Mouse (Mus musculus): ENCODE measurements around the gene Lrit2.

Gene Lrit2

DNA sequence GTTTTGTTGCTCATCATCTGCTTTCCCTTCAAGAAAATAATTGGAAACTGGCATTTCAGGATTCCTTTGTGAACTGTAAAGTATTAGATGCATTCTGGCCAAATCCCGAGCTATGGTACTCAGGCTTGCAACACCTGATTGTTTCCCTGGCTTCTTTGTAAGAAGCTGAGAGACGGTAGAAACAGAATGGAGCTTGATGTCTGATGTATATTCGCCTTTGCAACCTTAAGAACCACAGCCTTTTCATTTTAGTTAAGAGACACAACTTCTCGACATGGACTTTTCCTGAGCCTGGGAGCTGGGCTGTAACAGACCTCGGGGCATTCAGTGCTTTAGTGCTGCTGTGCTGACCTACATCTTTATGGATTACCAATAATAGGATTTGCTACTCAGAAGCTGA lies at the start of gene Lrit2:
TSS of gene Lrit2 (plus strand) at position 301 of the 400 bp plus-strand sequence.
- DNase-seq (ENCODE audit: low read depth, low spot score), result no peak

DNA sequence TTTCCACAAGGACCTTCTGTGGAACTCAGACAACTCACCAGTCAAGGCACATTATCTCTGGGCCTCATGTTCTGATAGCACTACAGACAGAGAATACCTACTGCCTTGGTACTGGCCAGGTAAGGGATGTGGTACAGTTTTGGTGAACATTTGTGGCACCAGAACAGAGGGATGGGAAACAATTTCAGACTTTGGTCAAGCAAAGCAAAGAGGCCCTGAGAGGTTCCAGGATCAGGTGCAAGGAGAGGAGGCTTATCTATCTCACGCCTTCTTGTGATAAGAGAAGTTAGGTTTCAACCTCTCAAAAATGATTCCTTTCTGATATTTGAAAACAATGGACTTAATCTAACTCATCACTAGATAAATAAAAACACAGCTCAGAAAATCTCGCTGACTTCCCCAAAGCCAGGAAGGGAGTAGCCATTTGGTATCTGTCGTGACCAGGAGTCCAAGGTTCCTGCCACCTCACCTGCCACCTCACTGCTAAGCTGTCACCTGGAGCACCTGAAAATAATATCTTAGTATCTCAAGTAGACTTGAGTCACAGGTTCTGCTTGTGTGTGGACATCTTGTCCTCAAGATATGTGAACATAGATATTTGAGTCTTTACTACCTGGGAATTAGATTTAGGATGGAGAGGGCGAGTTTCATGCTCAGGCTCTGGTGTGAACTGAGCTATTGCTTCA lies 40.3 kb upstream of the Lrit2 start:
- DNase-seq (ENCODE audit: low read depth, low spot score), result no peak

DNA sequence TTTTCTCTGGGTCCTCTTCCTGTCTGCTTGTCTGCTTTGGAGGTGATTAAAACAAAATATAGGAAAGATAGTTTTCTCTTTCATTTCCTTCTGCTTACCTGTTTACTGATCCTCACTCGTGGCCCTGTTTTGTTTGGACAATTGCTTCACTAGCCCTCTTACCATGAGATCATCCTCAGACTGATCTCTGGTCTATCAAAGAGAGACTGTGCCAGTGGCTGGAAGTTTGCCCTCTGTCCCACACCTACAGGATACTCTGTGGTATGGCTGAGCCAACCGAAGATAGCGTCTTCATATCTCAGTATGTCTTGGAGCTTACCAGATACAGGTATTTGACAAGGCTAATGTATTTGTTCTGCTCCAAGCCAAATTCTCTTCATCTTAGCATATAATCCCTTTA lies 39.8 kb upstream of the Lrit2 start:
- DNase-seq (ENCODE audit: low read depth, low spot score), result no peak

DNA sequence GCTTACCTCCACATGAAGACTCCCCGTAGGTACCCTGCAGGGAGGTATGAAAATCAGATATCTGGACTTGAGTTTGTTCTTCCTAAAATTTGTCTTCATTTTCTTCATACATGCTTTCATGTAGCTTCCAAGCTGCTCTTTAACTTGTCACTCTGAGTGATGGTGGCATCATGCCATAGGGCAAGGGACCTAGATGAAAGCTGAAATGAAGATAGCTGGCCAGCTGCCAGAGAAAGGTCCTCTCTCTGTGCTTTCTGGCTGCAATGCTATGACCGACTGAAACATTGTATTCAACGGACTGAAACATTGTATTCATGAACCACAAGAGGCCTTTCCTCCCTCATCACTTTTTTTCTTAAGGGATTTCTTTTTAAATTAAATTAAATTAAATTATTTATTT lies 39.2 kb upstream of the Lrit2 start:
- no peak for DNase-seq (ENCODE audit: low read depth, low spot score)

DNA sequence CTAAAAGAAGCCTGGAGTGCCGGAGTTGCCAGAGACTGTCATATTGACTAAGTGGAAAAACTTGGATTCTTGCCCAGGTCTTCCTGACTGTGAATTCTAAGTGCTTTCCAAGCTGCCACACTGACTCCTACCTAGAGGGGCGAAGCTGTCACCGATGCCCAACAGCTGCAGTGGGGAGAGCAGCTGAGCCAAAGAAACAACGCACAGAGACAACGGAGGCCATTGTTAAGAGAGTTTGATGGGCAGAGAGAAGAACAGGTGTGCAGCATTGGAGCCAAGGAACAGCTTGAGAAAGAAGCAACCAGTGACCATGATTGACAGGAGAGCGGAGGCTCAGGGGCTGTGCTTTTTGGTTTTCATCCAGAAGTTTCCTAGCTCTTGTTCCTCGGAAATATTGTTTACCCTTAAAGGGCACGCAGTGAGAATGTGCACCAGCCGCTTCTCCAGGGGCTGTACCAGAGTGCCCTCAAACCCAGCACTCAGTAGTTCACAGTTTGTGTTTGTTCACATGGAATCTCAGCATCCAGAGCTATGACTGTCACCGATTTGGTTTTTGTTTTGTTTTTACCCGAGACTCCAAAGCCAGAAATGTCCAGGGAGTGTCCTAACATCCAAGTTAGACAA lies 35.1 kb upstream of the Lrit2 start:
- no peak for DNase-seq (ENCODE audit: low read depth, low spot score)

DNA sequence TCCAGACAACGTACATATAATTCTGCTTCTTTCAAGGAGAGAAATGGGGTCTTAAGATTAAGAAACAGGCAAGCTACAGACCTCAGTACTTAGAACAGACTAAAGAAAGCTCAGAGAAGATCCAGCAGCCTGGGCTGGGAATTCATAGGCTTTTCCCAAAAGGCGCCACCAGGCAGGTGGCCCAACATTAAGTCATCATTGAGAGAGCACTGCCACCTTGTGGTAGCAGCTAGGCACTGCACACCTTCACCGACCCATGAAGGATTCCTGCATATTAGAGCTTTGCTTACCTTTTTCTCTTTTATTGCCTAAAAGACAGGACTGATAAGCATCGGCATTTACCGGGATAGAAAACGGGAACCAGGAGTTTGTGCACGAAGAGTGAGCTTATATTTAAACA lies 34.5 kb upstream of the Lrit2 start:
- DNase-seq (ENCODE audit: low read depth, low spot score), result peak; percentile 70

DNA sequence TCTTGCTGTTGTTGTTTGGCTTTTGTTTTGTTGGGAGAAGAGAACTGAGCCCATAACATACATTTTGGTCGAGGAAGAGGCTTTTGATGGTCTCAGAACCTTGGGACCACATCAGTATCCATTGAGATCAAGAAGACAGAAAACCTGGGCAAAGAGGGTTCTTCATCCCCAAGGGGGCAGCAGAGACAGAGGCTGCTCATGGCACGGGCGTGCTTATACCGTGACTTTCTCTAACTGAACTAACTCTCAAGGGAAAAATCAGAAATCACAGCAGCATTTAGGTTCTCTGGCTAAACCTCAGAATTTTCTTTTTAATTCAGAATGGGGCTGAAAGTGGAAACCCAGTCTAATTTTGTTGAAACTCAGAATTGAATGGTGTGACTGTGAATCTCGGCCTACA lies 33.3 kb upstream of the Lrit2 start:
- DNase-seq (ENCODE audit: low read depth, low spot score), result no peak

DNA sequence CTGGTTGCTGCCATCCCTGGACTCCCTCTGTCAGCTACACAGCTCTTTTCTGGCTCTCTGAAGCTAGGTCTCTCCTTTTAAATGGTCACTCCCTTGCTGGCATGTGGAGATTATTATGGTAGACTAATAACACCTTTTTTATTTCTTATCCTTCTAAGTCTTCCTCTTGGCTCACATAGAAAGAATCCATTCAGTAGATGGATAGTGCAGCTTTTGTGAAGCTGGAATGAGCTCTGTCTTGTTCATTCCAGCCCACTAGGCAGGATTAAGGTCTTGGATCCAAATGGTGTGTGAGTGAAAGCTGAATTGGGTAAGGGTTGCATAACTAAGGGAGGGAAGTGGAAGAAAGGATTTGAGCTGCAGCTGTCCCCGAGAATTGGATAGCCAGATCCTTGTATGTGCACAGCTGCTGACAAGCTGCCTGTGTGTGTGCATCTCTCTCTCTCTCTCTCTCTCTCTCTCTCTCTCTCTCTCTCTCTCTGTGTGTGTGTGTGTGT lies 18.8 kb upstream of the Lrit2 start, which contains the start of gene Rgr:
TSS of gene Rgr (minus strand) at position 51 of the 497 bp plus-strand sequence.
- DNase-seq (ENCODE audit: low read depth, low spot score), result no peak

DNA sequence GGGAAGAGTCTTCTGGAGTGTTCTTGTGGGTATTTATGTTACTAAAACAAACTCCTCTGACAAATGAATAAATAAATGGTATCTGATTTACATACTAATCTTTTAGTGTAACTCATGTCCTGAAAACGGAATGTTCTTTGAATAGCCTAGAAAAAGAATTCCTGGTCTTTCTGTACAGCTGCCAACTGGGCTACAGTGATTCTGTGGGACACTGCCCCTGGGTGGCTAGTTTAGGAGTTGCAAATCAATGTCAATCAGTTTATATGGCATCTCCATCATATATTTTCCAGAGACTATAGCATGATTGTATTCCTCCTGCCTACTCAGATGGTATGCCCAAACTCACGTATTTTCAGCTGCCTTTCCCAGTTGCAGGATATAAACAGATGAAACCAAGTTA lies 2.9 kb upstream of the Lrit2 start:
- no peak for DNase-seq (ENCODE audit: low read depth, low spot score)

DNA sequence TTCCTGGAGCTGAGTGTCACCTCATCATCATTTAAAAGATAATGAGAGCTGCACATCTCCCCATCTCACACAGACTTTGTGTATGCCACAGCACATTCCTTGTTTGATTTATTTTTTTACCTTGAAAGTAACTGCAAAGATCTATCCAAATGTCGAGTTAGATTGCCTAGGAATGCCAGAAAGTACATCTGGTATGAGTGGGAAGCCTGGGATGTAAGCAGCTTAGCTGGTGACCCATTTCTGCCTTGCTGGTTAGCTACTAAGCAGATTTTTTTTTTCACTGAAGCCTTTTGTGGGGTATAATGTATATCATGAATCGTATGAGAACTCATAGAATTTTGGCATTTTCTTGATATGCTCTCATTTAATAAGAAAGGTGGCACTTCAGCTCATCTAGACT lies 1.1 kb upstream of the Lrit2 start:
- DNase-seq (ENCODE audit: low read depth, low spot score), result no peak

DNA sequence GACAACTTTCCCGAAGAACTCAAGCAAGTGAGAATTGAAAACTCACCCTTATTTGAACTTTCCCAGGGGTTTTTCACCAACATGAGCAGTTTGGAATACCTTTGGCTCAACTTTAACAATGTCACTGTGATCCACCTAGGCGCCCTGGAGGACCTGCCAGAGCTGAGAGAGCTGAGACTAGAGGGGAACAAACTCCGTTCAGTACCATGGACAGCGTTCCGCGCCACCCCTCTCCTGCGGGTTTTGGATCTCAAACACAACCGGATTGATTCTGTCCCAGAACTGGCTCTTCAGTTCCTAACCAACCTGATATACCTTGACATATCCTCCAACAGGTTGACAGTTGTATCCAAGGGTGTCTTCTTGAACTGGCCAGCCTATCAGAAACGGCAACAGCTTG lies 787 bp downstream of the Lrit2 start:
- DNase-seq (ENCODE audit: low read depth, low spot score), result peak; percentile 80

DNA sequence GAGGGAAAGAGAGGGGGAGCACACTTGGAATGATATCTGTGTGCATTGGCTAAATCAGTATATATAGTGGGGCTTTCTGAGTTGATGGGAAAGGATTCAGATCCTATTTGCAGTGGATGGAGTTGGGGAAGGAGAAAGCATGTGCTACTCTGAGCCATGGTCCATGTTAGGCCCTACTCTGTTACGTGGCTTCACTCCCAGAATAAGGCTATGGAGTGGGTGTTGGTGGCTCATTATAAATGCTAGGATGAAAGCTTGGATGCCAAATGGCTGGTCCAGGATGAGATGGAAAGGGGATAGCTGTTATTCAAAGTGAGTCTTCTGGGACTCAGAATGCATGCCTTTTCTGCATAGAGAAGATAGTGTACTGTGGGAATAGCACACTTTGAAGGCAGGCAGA lies 13.0 kb downstream of the Lrit2 start:
- DNase-seq (ENCODE audit: low read depth, low spot score), result no peak

DNA sequence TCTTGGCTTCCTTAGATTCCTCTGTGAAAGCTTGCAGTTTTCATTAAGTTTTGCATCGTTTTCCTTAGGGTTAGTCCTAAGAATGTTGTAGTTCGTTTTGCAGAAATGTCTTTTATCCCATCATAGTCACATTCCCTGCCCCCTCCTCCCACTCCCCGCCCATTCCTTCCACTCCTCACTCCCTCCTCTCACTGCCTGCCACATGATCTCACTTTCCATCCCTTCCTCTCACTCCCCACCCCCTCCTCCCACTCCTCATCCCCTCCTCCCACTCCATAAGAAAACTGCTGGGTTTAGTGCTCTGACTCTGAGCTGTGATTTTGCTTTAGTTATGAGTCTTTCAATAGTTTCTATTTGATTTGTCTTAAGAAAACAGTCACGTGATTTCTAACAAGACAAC lies 16.0 kb downstream of the Lrit2 start:
- DNase-seq (ENCODE audit: low read depth, low spot score), result no peak

DNA sequence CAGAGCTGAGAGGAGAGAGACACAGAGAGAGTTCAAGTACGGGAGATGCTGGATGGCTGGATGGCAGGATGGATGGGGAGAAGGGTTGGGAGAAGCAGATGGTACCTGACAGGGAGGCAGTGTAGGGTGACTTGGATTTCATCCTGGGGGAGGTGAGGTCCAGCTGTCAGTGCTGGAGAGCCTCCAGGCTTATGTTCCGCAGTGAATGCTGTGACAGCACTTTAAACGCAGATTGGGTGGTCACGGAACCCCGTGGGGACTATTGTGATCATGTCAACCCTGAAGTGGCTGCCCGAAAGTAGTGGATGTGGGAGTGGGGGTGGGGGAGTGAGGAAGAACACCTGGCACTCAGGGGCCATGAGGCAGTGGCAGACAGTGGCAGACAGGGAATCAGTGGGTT lies 26.7 kb downstream of the Lrit2 start:
- no peak for DNase-seq (ENCODE audit: low read depth, low spot score)

DNA sequence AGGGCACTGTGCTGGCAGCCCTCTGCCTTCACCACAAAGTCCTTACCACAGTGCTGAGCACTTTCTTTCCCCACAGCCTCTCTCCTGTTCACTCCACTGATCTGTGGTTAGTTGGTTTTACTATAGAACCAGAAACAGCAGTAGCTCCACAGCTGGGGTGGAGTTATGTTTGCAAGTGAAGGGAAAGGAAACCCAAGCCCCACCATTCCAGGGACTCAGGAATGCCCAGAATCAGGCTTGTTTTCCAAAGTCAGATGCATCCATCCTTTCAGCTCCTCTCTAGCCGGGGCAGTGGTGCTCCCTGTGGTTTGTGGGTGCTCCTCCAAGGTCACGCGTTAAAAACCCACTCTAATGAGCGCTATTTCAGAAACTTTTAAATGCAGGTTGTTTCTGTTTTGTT lies 27.8 kb downstream of the Lrit2 start:
- no peak for DNase-seq (ENCODE audit: low read depth, low spot score)

DNA sequence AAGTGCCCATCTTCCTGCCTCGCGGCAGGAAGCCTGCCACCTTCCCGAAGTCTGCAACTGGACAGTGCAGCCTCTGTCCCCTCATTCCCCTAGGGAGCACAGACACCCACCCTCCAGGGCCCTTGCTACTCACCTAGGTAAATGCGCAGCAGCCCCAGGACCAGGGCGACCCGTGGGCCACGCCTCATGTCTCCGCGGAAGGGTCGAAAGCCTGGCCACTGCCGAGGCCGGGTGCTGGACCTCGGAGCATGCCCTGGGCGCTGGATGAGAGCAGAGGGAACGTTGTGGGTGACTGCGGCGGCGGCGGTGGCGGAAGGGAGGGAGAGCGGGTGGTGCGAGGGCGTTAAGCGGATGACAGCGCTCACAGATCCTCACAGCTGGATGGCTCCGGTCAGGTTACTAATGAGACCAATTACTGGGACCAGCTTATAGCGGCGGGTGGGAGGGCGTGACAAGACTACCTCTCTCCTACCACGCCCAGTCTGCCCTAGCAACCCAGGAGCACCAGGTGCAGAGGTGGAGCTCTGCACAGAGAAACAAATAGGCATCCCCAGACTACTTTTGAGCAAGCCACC lies 30.3 kb downstream of the Lrit2 start, which contains the start of gene Cdhr1:
TSS of gene Cdhr1 (minus strand) at position 392 of the 575 bp plus-strand sequence.
- peak; percentile 37 for DNase-seq (ENCODE audit: low read depth, low spot score)

DNA sequence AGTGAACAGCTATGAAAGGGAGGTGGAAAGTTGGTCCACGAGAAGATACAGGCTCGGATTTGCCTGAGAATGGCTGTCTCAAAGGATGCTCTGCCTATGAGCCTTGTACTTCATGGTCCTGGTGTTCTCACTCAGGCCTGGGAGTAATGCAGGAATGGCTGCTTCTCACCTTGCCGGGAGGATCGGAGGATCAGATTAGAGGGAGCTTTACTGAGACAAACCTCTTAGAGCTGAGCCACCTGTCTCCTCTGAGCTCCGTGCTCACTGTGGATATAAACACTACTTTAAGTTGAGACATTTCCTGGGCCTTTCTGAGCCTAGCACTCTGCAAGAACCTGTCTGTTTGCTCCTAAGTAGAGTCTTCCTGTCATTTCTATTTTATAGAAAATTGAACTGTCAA lies 33.8 kb downstream of the Lrit2 start:
- no peak for DNase-seq (ENCODE audit: low read depth, low spot score)

DNA sequence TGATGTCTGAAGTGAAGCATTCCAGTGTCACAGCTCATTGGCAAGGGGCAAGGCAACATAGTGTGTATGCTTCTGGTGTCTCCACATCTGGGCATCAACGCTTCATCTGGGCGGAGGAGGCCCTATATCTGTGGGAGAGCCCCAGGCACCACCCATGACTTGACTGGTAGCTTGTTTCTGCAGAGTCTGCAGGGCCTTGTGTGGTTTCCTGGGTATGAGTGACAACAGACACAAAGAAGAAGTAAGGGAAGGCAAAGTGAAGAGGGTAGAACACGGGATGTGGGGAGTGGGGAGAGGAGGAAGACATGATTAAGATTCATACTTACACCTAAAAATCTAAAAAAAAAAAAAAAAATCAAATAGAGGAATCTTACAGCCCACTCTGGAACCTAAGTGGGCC lies 34.8 kb downstream of the Lrit2 start:
- DNase-seq (ENCODE audit: low read depth, low spot score), result no peak

DNA sequence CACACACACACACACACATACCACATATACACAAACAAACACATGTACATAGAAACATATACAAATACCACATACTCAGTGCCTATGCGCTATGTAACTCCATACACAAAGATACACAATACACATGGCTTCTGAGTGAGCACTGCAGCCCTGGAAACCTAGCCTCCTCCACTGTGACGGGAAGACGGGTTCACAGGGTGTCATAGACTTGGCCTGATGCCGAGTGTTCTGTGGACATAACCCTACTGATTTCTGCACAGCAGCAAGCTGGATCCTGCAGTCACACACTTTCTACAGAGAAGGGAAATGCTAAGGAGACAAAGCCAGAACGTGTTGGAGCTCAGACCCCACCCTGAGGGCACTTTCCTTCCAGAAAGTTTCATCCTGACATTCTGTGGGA lies 37.0 kb downstream of the Lrit2 start:
- DNase-seq (ENCODE audit: low read depth, low spot score), result no peak

DNA sequence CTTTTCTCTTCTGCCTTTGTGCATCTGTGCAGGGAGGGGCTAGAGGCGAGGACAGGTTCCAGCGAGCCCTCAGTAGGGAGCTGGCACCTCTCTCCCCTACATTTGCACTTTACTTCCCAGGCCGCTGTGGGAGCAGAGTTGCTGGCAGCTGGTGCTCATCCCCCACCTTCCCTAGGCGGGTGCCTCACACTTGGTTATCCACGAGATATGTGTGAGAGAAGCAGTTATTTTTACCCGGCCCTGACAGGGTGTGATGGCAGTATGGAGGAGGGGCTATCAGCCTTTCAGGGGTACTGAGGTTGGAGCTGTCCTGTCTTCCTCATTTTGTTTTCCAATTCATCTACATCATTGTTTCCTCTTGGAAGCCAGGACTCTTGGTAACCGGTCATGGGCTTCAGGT lies 38.1 kb downstream of the Lrit2 start:
- no peak for DNase-seq (ENCODE audit: low read depth, low spot score)

DNA sequence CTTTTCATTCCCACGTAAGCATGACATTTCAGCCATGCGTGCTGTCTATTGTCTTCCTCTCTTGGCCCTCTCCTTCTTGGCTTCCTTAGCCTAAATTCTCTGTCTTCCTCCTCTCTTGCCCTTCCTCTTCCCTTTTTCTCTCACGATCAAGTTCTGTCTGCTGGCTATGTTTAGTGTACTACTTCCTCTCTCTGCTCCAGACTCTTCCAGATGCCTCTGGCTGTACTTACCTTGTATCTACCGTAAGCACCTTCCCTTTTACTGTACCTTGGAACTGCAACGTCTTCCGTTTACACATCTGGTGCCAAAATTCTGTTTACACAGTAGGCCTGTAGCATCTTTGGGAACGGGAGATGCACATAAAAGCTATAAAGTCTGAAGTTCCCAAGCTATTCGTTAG lies 41.7 kb downstream of the Lrit2 start:
- no peak for DNase-seq (ENCODE audit: low read depth, low spot score)

DNA sequence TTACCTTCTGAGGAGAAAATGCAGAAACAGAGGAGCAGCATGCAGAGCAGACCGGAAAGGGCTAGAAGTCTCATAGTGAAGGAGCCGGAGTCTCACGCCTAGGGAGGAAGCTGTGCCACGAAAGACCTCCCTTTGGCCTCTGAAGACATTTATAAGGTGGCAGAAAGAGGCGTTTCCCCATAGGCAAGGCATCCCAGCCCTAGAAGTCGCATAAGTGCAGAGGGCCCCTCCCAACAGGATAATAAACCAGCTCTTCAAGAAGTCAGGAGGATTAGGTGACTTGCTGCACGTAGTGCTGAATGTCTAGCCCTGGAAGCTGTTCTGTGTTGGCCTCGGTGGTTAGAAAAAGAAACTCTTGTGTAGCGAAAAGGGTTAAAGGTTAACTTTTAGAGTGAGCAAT lies 42.2 kb downstream of the Lrit2 start:
- DNase-seq (ENCODE audit: low read depth, low spot score), result peak; percentile 35

DNA sequence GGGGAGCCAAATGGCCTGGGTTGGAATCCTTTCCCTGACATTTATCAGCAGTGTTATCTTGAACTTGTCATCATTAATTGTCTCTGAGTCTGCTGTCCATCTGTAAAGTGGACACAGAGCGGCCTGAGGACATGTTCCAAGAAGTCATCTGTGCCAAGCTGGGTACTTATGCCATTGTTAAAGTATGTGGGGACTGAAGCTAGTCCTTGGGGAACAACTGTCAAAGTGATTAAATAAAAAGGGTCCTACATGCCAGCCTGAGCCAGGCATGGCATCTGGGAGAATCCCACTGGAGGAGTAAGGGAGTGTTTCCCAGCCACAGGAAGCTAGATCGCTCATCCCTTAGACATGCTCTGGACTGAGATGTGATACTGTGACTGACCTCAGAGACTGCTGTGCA lies 42.7 kb downstream of the Lrit2 start:
- DNase-seq (ENCODE audit: low read depth, low spot score), result no peak
